Mouse (Mus musculus): ENCODE data around the gene Psmd13.

Psmd13 gene

GRCm38 (mm10) chr7:140881696-140882468 is at the start of gene Psmd13, which contains the start of gene Sirt3:
Psmd13 (plus strand) TSS chr7:140881968.
Sirt3 (minus strand) TSS chr7:140882309.
- DNase-seq (ENCODE audit: low spot score): peak; percentile 95

GRCm38 (mm10) chr7:140833341-140833740 is 48.4 kb upstream of the Psmd13 start:
- DNase-seq (ENCODE audit: low spot score): no peak

GRCm38 (mm10) chr7:140834968-140835757 is 46.6 kb upstream of the Psmd13 start, which contains the start of gene Urah:
Urah (plus strand) TSS chr7:140835018.
- DNase-seq (ENCODE audit: low spot score): no peak

- no peak for DNase-seq (ENCODE audit: low spot score)
These were observed 46.0 kb upstream of the Psmd13 start for GRCm38 (mm10) chr7:140835758-140836087.

GRCm38 (mm10) chr7:140836243-140837115 is 45.3 kb upstream of the Psmd13 start:
- no peak for DNase-seq (ENCODE audit: low spot score)

GRCm38 (mm10) chr7:140839556-140839955 is 42.2 kb upstream of the Psmd13 start:
- DNase-seq (ENCODE audit: low spot score): no peak

GRCm38 (mm10) chr7:140840750-140841735 is 40.7 kb upstream of the Psmd13 start:
- DNase-seq (ENCODE audit: low spot score): no peak

GRCm38 (mm10) chr7:140843806-140844205 is 38.0 kb upstream of the Psmd13 start:
- DNase-seq (ENCODE audit: low spot score): no peak

GRCm38 (mm10) chr7:140844905-140845665 is 36.7 kb upstream of the Psmd13 start, which contains the start of gene Scgb1c1:
Scgb1c1 (plus strand) TSS chr7:140845547.
- peak; percentile 91 for DNase-seq (ENCODE audit: low spot score)

GRCm38 (mm10) chr7:140845683-140846082 is 36.1 kb upstream of the Psmd13 start:
- no peak for DNase-seq (ENCODE audit: low spot score)

GRCm38 (mm10) chr7:140846676-140847075 is 35.1 kb upstream of the Psmd13 start:
- no peak for DNase-seq (ENCODE audit: low spot score)

GRCm38 (mm10) chr7:140847755-140848580 is 33.8 kb upstream of the Psmd13 start, which contains the start of gene Odf3:
Odf3 (plus strand) TSS chr7:140847805.
- DNase-seq (ENCODE audit: low spot score): no peak

- no peak for DNase-seq (ENCODE audit: low spot score)
These were observed 33.2 kb upstream of the Psmd13 start for GRCm38 (mm10) chr7:140848591-140848990.

- no peak for DNase-seq (ENCODE audit: low spot score)
These were observed 29.9 kb upstream of the Psmd13 start for GRCm38 (mm10) chr7:140851916-140852315.

- DNase-seq (ENCODE audit: low spot score): no peak
These were observed 28.4 kb upstream of the Psmd13 start for GRCm38 (mm10) chr7:140853386-140853785.

GRCm38 (mm10) chr7:140854483-140854882 is 27.3 kb upstream of the Psmd13 start:
- DNase-seq (ENCODE audit: low spot score): no peak

- no peak for DNase-seq (ENCODE audit: low spot score)
These were observed 26.6 kb upstream of the Psmd13 start for GRCm38 (mm10) chr7:140855181-140855580.

- peak; percentile 88 for DNase-seq (ENCODE audit: low spot score)
These were observed 25.6 kb upstream of the Psmd13 start, which contains the start of gene Gm45785 for GRCm38 (mm10) chr7:140855860-140856784. Gm45785 (minus strand) TSS chr7:140856331.

Measured in retina, embryonic 14.5 days (tissue).